Mouse (Mus musculus): ENCODE results near the gene Mob4. TPM values are rescaled to one million over a fixed set of nuclear protein-coding genes. Genes with fewer than 3 reads are reported as not detected.

The Mob4 gene
- polyA plus RNA-seq, 1 experiment from 2014 or later: 196 TPM

Other genes with a start within 250 kb of the Mob4 start
- 37.0 and 39.1 TPM in 2 replicates for gene Ankrd44, start 204.8 kb upstream of the Mob4 start, polyA plus RNA-seq (2014; fragmentation: Nextera tagmentation; extraction: Ambion mirVana)
- 339 and 395 TPM in 2 replicates for gene Sf3b1, start 103.8 kb upstream of the Mob4 start, polyA plus RNA-seq (2014; fragmentation: Nextera tagmentation; extraction: Ambion mirVana)
- gene Coq10b, start 78.5 kb upstream of the Mob4 start, polyA plus RNA-seq (2014; fragmentation: Nextera tagmentation; extraction: Ambion mirVana): 38.7 and 41.4 TPM in 2 replicates
- 255 and 258 TPM in 2 replicates for gene Hspe1, start 43.1 kb upstream of the Mob4 start, polyA plus RNA-seq (2014; fragmentation: Nextera tagmentation; extraction: Ambion mirVana)
- 207 and 232 TPM in 2 replicates for gene Hspd1, start 43.0 kb upstream of the Mob4 start, polyA plus RNA-seq (2014; fragmentation: Nextera tagmentation; extraction: Ambion mirVana)
- gene Rftn2, start 95.6 kb downstream of the Mob4 start, polyA plus RNA-seq (2014; fragmentation: Nextera tagmentation; extraction: Ambion mirVana): 8.7 and 9.5 TPM in 2 replicates
- gene Mars2, start 105.9 kb downstream of the Mob4 start, polyA plus RNA-seq (2014; fragmentation: Nextera tagmentation; extraction: Ambion mirVana): 4.1 and 4.4 TPM in 2 replicates
- not detected in 2 replicates for gene Boll, start 232.2 kb downstream of the Mob4 start, polyA plus RNA-seq (2014; fragmentation: Nextera tagmentation; extraction: Ambion mirVana)

Measured in midbrain, embryonic 14.5 days (tissue).